Mouse (Mus musculus) neutrophil, adult 5-6 weeks (primary cell): ENCODE data around the gene Kcna2. TPM values are rescaled to one million over a fixed set of nuclear protein-coding genes. Genes with fewer than 3 reads are reported as not detected.

Experiments used
- ATAC-seq: fragments of 151-379, 151-347 bp; 2 replicates; pipeline ENCODE4 v1.8.0; 2017; ENCODE audit warnings: mild to moderate bottlenecking, moderate TSS enrichment; ENCODE audit not compliant: insufficient number of reproducible peaks, poor library complexity, low FRiP score, severe bottlenecking; ENCODE audit errors: extremely low read depth
- total RNA-seq: library from RNA; stranded (forward); fragments of 200-1000 nt; gene quantifications from 2 replicates; pipeline ENCODE4 v1.2.3, GENCODE M21; 2017

Kcna2 gene
- 0.81 and 0.98 TPM in 2 replicates for total RNA-seq

GRCm38 (mm10) chr3:107100811-107101455, at the start of gene Kcna2:
TSS of gene Kcna2 (plus strand) at chr3:107101146.
- no peak for ATAC-seq

GRCm38 (mm10) chr3:107061468-107061867, 39.5 kb upstream of the Kcna2 start:
- no peak for ATAC-seq

GRCm38 (mm10) chr3:107062771-107063170, 38.2 kb upstream of the Kcna2 start:
- no peak for ATAC-seq

GRCm38 (mm10) chr3:107065510-107066095, 35.3 kb upstream of the Kcna2 start:
- ATAC-seq, result no peak

- no peak for ATAC-seq
Observed at GRCm38 (mm10) chr3:107066165-107066850, 34.6 kb upstream of the Kcna2 start.

GRCm38 (mm10) chr3:107067245-107067644, 33.7 kb upstream of the Kcna2 start:
- ATAC-seq, result no peak

GRCm38 (mm10) chr3:107073863-107074262, 27.1 kb upstream of the Kcna2 start:
- ATAC-seq, result no peak

GRCm38 (mm10) chr3:107075705-107076104, 25.2 kb upstream of the Kcna2 start:
- ATAC-seq, result no peak

GRCm38 (mm10) chr3:107076658-107077057, 24.3 kb upstream of the Kcna2 start:
- ATAC-seq, result peak; percentile 38; the same call in 1 of the 2 replicates

- no peak for ATAC-seq
Observed at GRCm38 (mm10) chr3:107077101-107077500, 23.8 kb upstream of the Kcna2 start.

GRCm38 (mm10) chr3:107080803-107081202, 20.1 kb upstream of the Kcna2 start:
- ATAC-seq, result no peak

GRCm38 (mm10) chr3:107081227-107081626, 19.7 kb upstream of the Kcna2 start:
- ATAC-seq, result no peak

GRCm38 (mm10) chr3:107084586-107084985, 16.4 kb upstream of the Kcna2 start:
- peak; percentile 89 for ATAC-seq

- ATAC-seq, result no peak
Observed at GRCm38 (mm10) chr3:107087410-107087809, 13.5 kb upstream of the Kcna2 start.

GRCm38 (mm10) chr3:107088820-107089219, 12.1 kb upstream of the Kcna2 start:
- ATAC-seq, result no peak

- no peak for ATAC-seq
Observed at GRCm38 (mm10) chr3:107089475-107089874, 11.5 kb upstream of the Kcna2 start.

GRCm38 (mm10) chr3:107090001-107090400, 10.9 kb upstream of the Kcna2 start:
- ATAC-seq, result 0 out of 2 replicates have a peak, but pooled peaks have one; percentile 23

- ATAC-seq, result no peak
Observed at GRCm38 (mm10) chr3:107090403-107091150, 10.4 kb upstream of the Kcna2 start.

- ATAC-seq, result peak; percentile 52
Observed at GRCm38 (mm10) chr3:107094028-107094427, 6.9 kb upstream of the Kcna2 start.
